Comparison of ENCODE assay signal across 11 mouse cellular contexts in genomic region chr4:103326994-103327393, GRCm38 (mm10). TPM values are rescaled to one million over a fixed set of nuclear protein-coding genes. Genes with fewer than 3 reads are reported as not detected.
DNase-seq lines count a peak whose midpoint lies in the region; ATAC-seq lines count a peak whose summit lies in the region.
"Had no signal": no experiment of that assay in that cellular context is flagged by ENCODE, and none has a peak within 500 bp of the region (broad histone marks: within the 10 kb centered on the region; RNA-seq: fewer than 3 reads in every experiment).

No protein-coding gene starts in this region.

- H3K27ac ChIP-seq in intestine, embryonic 15.5 days, result no peak overlapping the region
- H3K27ac ChIP-seq: liver, embryonic 15.5 days had no signal

- ATAC-seq in intestine, embryonic 15.5 days, result no peak

- H3K4me3 ChIP-seq in intestine, embryonic 15.5 days (replicated peaks), result no peak overlapping the region
- H3K4me3 ChIP-seq: liver, embryonic 15.5 days had no signal

- H3K27me3 ChIP-seq in intestine, embryonic 15.5 days (replicated peaks), result no peaks in the 10 kb centered on the region
- H3K27me3 ChIP-seq: liver, embryonic 15.5 days had no signal

- no peaks in the 10 kb centered on the region for H3K9me3 ChIP-seq in intestine, embryonic 15.5 days
- H3K9me3 ChIP-seq: liver, embryonic 15.5 days had no signal

- no peak overlapping the region for H3K9ac ChIP-seq in intestine, embryonic 15.5 days
- H3K9ac ChIP-seq: liver, embryonic 15.5 days had no signal

- 73% methylated on average over 3 of the region's 3 CpGs for WGBS in intestine, embryonic 15.5 days

- H3K4me2 ChIP-seq in intestine, embryonic 15.5 days (replicated peaks), result no peak overlapping the region
- H3K4me2 ChIP-seq: liver, embryonic 15.5 days had no signal

- DNase-seq in thymus, postnatal 14 days, result peak; percentile 40
- DNase-seq in thymus, postnatal 0 days (ENCODE audit: low spot score), result no peak
- peak; percentile 80 for DNase-seq in adrenal gland, postnatal 25 days
- DNase-seq in kidney, postnatal 14 days, result peak; percentile 56
- DNase-seq in retina, embryonic 14.5 days (ENCODE audit: low spot score), result no peak
- no peak for DNase-seq in testis, postnatal 14 days (ENCODE audit: low spot score)
- DNase-seq: cerebellum, adult 11-12 months; retina, postnatal 1 day had no signal

- H3K36me3 ChIP-seq in intestine, embryonic 15.5 days, result 0 out of 2 replicates have a peak, but pooled peaks cover 2% of the 10 kb centered on the region

- H3K4me1 ChIP-seq in intestine, embryonic 15.5 days (replicated peaks), result no peaks in the 10 kb centered on the region
- H3K4me1 ChIP-seq: liver, embryonic 15.5 days had no signal

RNA-seq across cellular contexts. Expression of gene Oma1, which starts 13.4 kb away (rescaled TPM):
- polyA plus RNA-seq in thymus, postnatal 0 days (2015; fragmentation: Nextera tagmentation; extraction: Ambion mirVana), result 52.9 and 54.5 TPM in 2 replicates
- 23.1 and 25.7 TPM in 2 replicates for total RNA-seq in adrenal gland, postnatal 25 days (2021)
- polyA plus RNA-seq in intestine, embryonic 15.5 days (2015; fragmentation: Nextera tagmentation; extraction: Ambion mirVana), result 22.5 and 23.0 TPM in 2 replicates

RNA-seq across cellular contexts. Expression of gene 4921539E11Rik, which starts 36.3 kb away (rescaled TPM):
- not detected in 2 replicates for polyA plus RNA-seq in thymus, postnatal 0 days (2015; fragmentation: Nextera tagmentation; extraction: Ambion mirVana)
- not detected in 2 replicates for total RNA-seq in adrenal gland, postnatal 25 days (2021)
- polyA plus RNA-seq in intestine, embryonic 15.5 days (2015; fragmentation: Nextera tagmentation; extraction: Ambion mirVana), result not detected in 2 replicates
- polyA plus RNA-seq: gonadal fat pad, adult 2 months; liver, embryonic 15.5 days had no signal

Comparison
In these comparisons a context has a peak if more than half of its experiments do, and no peak if none do; other contexts are left out.
1. DNase-seq: peak in thymus, postnatal 14 days (single experiment), adrenal gland, postnatal 25 days (single experiment) and kidney, postnatal 14 days (single experiment); none in thymus, postnatal 0 days (single experiment), retina, embryonic 14.5 days (single experiment) and testis, postnatal 14 days (single experiment).